Mouse (Mus musculus) intestine, postnatal 0 days (tissue): Measurements from ENCODE around the gene Cdipt. TPM values are rescaled to one million over a fixed set of nuclear protein-coding genes. Genes with fewer than 3 reads are reported as not detected.

ENCODE experiments used
- ATAC-seq: fragments of 200-750 bp; cut with Nextera tagmentation; 2 replicates; pipeline ENCODE4 v1.8.0; 2017; ENCODE audit warnings: mild to moderate bottlenecking, moderate TSS enrichment, moderate library complexity
- H3K27ac ChIP-seq: fragments of 300-500 bp; sonication (generic); 2 replicates; pipeline ENCODE4 v1.5.1; 2014; ENCODE audit warnings: mild to moderate bottlenecking, low read depth, low read length, moderate library complexity
- H3K27me3 ChIP-seq: fragments of 300-500 bp; sonication (generic); replicated peaks from 2 replicates; pipeline ENCODE4 v1.6.1; 2014; ENCODE audit warnings: low read length, mixed read lengths; ENCODE audit not compliant: control insufficient read depth, insufficient read depth
- H3K36me3 ChIP-seq: fragments of 300-500 bp; sonication (generic); 2 replicates; pipeline ENCODE4 v1.6.1; 2014; ENCODE audit warnings: mild to moderate bottlenecking, moderate library complexity; ENCODE audit not compliant: control insufficient read depth, insufficient read depth
- H3K4me1 ChIP-seq: fragments of 300-500 bp; sonication (generic); replicated peaks from 2 replicates; pipeline ENCODE4 v1.6.1; 2014; ENCODE audit warnings: antibody characterized with exemption, low read length, mixed read lengths; ENCODE audit not compliant: control insufficient read depth, insufficient read depth
- H3K4me2 ChIP-seq: fragments of 300-500 bp; sonication (generic); replicated peaks from 2 replicates; pipeline ENCODE4 v1.6.1; 2014; ENCODE audit warnings: low read depth, mild to moderate bottlenecking, moderate library complexity
- H3K4me3 ChIP-seq: fragments of 300-500 bp; sonication (generic); 2 replicates; pipeline ENCODE4 v1.5.1; 2014; ENCODE audit warnings: low read depth, low read length
- H3K9ac ChIP-seq: fragments of 300-500 bp; sonication (generic); 2 replicates; pipeline ENCODE4 v1.6.1; 2014; ENCODE audit warnings: mild to moderate bottlenecking, low read depth, low read length
- H3K9me3 ChIP-seq: fragments of 300-500 bp; sonication (generic); 2 replicates; pipeline ENCODE4 v1.6.1; 2016; ENCODE audit warnings: mixed run types; ENCODE audit not compliant: control insufficient read depth
- CTCF ChIP-seq: sonication (generic); IDR thresholded peaks from 2 replicates; pipeline ENCODE4 v1.5.1; 2016; ENCODE audit warnings: low read depth, mild to moderate bottlenecking, control low read depth, antibody characterized with exemption, moderate library complexity
- WGBS: fragments of 180-500 bp; shearing (Covaris S2); extraction: QIAGEN DNeasy Blood & Tissue Kit; methylation state at CpG from one replicate; pipeline ENCODE4 v1.1.7; 2014; 5-methylcytosine and 5-hydroxymethylcytosine counted together
- polyA plus RNA-seq: library from polyadenylated mRNA; unstranded; fragments of >200 nt; fragmentation: Nextera tagmentation; extraction: Ambion mirVana; gene quantifications from 2 replicates; pipeline ENCODE4 v1.2.1, GENCODE M21; 2015

Gene Cdipt
- polyA plus RNA-seq, 1 experiment from 2014 or later, result 169 TPM

DNA sequence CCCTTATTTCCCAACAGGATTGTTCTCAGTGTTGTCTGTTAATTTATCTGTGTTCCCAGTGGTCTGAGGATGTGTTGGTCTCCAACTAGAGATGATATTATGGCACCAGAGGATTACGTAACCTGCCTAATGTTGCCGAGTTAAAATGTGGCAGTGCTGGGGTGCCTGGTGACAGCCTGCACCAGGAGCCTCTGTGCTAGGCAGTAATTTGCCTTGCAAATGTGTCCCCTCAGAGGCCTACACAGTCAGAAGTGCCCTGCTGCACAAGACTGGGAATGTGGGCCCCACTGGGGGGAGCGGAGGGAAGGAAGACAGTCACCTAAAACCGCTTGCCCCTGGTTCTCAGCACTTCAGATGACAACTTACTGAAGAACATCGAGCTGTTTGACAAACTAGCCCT lies 33.9 kb upstream of the Cdipt start:
- Histone ChIP-seq H3K9me3 (no peaks in the 10 kb centered on the region), H3K4me1 (no peaks in the 10 kb centered on the region), H3K4me3 (no peak overlapping the region), H3K36me3 (peaks cover 28% of the 10 kb centered on the region; the same call in 1 of the 2 replicates), H3K27ac (no peak overlapping the region), H3K27me3 (no peaks in the 10 kb centered on the region), H3K9ac (no peak overlapping the region), H3K4me2 (no peak overlapping the region)
- ATAC-seq, result no peak
- TF ChIP-seq CTCF, result no peak
- WGBS, result 78% methylated on average over 5 of the region's 5 CpGs

GRCm38 (mm10) chr7:126946530-126946929 lies 29.2 kb upstream of the Cdipt start:
- Histone ChIP-seq H3K4me2 (no peak overlapping the region), H3K9ac (no peak overlapping the region), H3K4me1 (peaks cover 8% of the 10 kb centered on the region; the same call in 1 of the 2 replicates), H3K36me3 (peaks cover 16% of the 10 kb centered on the region; the same call in 1 of the 2 replicates), H3K27ac (no peak overlapping the region), H3K4me3 (no peak overlapping the region), H3K9me3 (no peaks in the 10 kb centered on the region), H3K27me3 (peaks cover 14% of the 10 kb centered on the region)
- WGBS, result 55% methylated on average over 3 of the region's 3 CpGs
- ATAC-seq, result no peak
- peak; percentile 86 for TF ChIP-seq CTCF

- Histone ChIP-seq H3K4me3 (no peak overlapping the region), H3K27me3 (peaks cover 19% of the 10 kb centered on the region), H3K4me1 (peaks cover 8% of the 10 kb centered on the region; the same call in 1 of the 2 replicates), H3K9me3 (no peaks in the 10 kb centered on the region), H3K9ac (no peak overlapping the region), H3K36me3 (0 out of 2 replicates have a peak, but pooled peaks cover 7% of the 10 kb centered on the region), H3K27ac (no peak overlapping the region), H3K4me2 (no peak overlapping the region)
- WGBS, result 83% methylated on average over 10 of the region's 10 CpGs
- ATAC-seq, result no peak
- no peak for TF ChIP-seq CTCF
These were observed 27.1 kb upstream of the Cdipt start for GRCm38 (mm10) chr7:126948626-126949025.

- no peak for TF ChIP-seq CTCF
- Histone ChIP-seq H3K9ac (no peak within 1 kb of the TSS), H3K9me3 (no peaks in the 10 kb centered on the region), H3K4me1 (peaks cover 8% of the 10 kb centered on the region; the same call in 1 of the 2 replicates), H3K4me2 (peak within 1 kb of the TSS; percentile 90), H3K27ac (no peak within 1 kb of the TSS), H3K4me3 (peak within 1 kb of the TSS; percentile 46), H3K27me3 (peaks cover 19% of the 10 kb centered on the region), H3K36me3 (0 out of 2 replicates have a peak, but pooled peaks cover 7% of the 10 kb centered on the region)
- no peak; the same call in 1 of the 2 replicates for ATAC-seq
- WGBS, result 2% methylated on average over 21 of the region's 21 CpGs
These were observed 26.3 kb upstream of the Cdipt start, which contains the start of gene Asphd1 for GRCm38 (mm10) chr7:126949403-126949792. TSS of gene Asphd1 (minus strand) at chr7:126949582.

DNA sequence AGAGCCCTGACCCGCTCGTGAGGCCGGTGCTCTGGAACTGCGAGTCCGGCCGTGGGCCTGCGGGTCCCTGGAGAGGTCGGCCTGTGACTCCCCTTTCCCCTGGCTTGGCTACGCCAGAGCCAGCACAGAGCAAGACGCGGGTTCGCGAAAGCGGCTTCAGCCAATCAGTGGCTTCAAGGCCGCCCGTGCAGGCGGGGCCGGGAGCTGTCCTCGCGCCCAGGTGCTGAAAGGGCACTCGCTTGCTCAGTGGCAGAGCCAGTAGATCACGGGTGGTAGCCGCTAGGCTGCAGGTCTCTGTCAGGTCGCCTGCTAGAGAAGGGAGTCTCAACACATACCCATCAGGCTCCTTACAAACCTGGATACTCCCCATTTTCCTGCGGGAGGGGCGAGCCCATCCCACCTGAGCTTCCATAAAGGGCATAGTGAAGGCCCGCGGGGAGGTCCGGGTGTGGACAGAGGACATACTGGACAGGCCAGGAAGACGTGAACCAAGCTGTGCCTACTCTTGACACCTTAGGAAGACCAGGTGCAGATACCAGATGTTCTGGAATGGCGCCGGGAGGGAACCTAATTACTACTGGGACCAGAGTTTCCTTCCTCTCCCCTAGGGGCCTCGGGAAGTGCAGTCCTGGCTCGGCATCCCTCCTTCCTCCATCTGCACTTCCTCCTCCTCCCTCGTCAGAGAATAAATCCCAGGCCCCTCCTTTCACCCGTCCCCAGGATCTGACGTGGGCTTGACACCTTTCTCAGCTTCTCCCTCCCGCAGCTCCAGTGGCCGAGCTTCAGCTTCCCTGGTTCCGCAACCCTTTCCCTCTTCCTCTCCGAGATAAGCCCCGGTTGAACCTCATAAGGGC lies 25.7 kb upstream of the Cdipt start, which contains the start of gene Sez6l2:
Gene Sez6l2 (plus strand): TSS at position 771 of the 854 bp plus-strand sequence.
- TF ChIP-seq CTCF, result no peak
- WGBS, result 1% methylated on average over 39 of the region's 42 CpGs
- Histone ChIP-seq H3K4me3 (peak within 1 kb of the TSS; percentile 46), H3K9me3 (no peaks in the 10 kb centered on the region), H3K4me2 (peak within 1 kb of the TSS; percentile 90), H3K4me1 (peaks cover 8% of the 10 kb centered on the region; the same call in 1 of the 2 replicates), H3K36me3 (0 out of 2 replicates have a peak, but pooled peaks cover 5% of the 10 kb centered on the region), H3K27me3 (peaks cover 19% of the 10 kb centered on the region), H3K9ac (no peak within 1 kb of the TSS), H3K27ac (no peak within 1 kb of the TSS)
- ATAC-seq, result peak; percentile 78
